Comparison of ENCODE assay signal across 11 mouse cellular contexts in genomic region chr3:89999830-90000229, GRCm38 (mm10). TPM values are rescaled to one million over a fixed set of nuclear protein-coding genes. Genes with fewer than 3 reads are reported as not detected.
DNase-seq lines count a peak whose midpoint lies in the region; ATAC-seq and TF ChIP-seq lines count a peak whose summit lies in the region.
"Had no signal": no experiment of that assay in that cellular context is flagged by ENCODE, and none has a peak within 500 bp of the region (broad histone marks: within the 10 kb centered on the region; RNA-seq: fewer than 3 reads in every experiment).

No protein-coding gene starts in this region.

- H3K27ac ChIP-seq in intestine, embryonic 14.5 days (ENCODE audit: low read depth) = peak overlapping the region; percentile 87
- H3K27ac ChIP-seq in intestine, postnatal 0 days (ENCODE audit: low read depth, low read length) = no peak overlapping the region
- H3K27ac ChIP-seq in embryonic facial prominence, embryonic 11.5 days (replicated peaks; ENCODE audit: low read depth, low read length) = peak overlapping the region; percentile 85
- peak overlapping the region; percentile 84 for H3K27ac ChIP-seq in liver, embryonic 13.5 days

- no peaks in the 10 kb centered on the region for H3K27me3 ChIP-seq in intestine, embryonic 14.5 days (replicated peaks; ENCODE audit: control insufficient read depth, insufficient read depth, low read length)
- H3K27me3 ChIP-seq in intestine, postnatal 0 days (replicated peaks; ENCODE audit: control insufficient read depth, insufficient read depth, low read length) = no peaks in the 10 kb centered on the region
- no peaks in the 10 kb centered on the region for H3K27me3 ChIP-seq in embryonic facial prominence, embryonic 11.5 days (ENCODE audit: control insufficient read depth, insufficient read depth, low read length)
- H3K27me3 ChIP-seq in liver, embryonic 13.5 days = no peaks in the 10 kb centered on the region
- H3K27me3 ChIP-seq: forebrain, embryonic 15.5 days had no signal

- TF ChIP-seq CTCF in intestine, postnatal 0 days (IDR thresholded peaks at IDR 0.05; ENCODE audit: low read depth) = no peak

- DNase-seq in intestine, embryonic 14.5 days (ENCODE audit: low spot score) = no peak
- peak; percentile 77 for DNase-seq in A20 (ENCODE audit: low read depth, low spot score)
- DNase-seq in embryonic facial prominence, embryonic 11.5 days (ENCODE audit: low spot score) = no peak
- no peak for DNase-seq in liver, embryonic 13.5 days
- no peak for DNase-seq in cerebellum, postnatal 10 days
- DNase-seq: thymus, postnatal 36 days had no signal

- no peak overlapping the region for H3K4me3 ChIP-seq in intestine, embryonic 14.5 days (ENCODE audit: low read depth, low read length)
- no peak overlapping the region for H3K4me3 ChIP-seq in intestine, postnatal 0 days (ENCODE audit: low read depth, low read length)
- H3K4me3 ChIP-seq in embryonic facial prominence, embryonic 11.5 days (ENCODE audit: low read depth, low read length) = no peak overlapping the region
- peak overlapping the region; percentile 86; the same call in 1 of the 2 replicates for H3K4me3 ChIP-seq in liver, embryonic 13.5 days (replicated peaks)

- H3K4me2 ChIP-seq in intestine, embryonic 14.5 days (ENCODE audit: low read length) = no peak overlapping the region
- H3K4me2 ChIP-seq in intestine, postnatal 0 days (replicated peaks; ENCODE audit: low read depth) = no peak overlapping the region
- no peak overlapping the region; the same call in 1 of the 2 replicates for H3K4me2 ChIP-seq in embryonic facial prominence, embryonic 11.5 days (ENCODE audit: low read depth, low read length)
- peak overlapping the region; percentile 91 for H3K4me2 ChIP-seq in liver, embryonic 13.5 days

- no peak for ATAC-seq in intestine, embryonic 14.5 days (replicated peaks; ENCODE audit: low FRiP score, low TSS enrichment, low read depth)
- ATAC-seq in intestine, postnatal 0 days = no peak
- no peak for ATAC-seq in embryonic facial prominence, embryonic 11.5 days (replicated peaks; ENCODE audit: insufficient number of reproducible peaks, low FRiP score, low TSS enrichment, low read depth)
- no peak for ATAC-seq in liver, embryonic 13.5 days (ENCODE audit: low read depth)
- no peak for ATAC-seq in erythroid progenitor cell, adult 5-6 weeks (replicated peaks; ENCODE audit: low FRiP score, poor library complexity, severe bottlenecking)
- no peak for ATAC-seq in megakaryocyte-erythroid progenitor cell, adult 5-6 weeks (replicated peaks; ENCODE audit: low FRiP score, low TSS enrichment, poor library complexity, severe bottlenecking)
- ATAC-seq: forebrain, embryonic 15.5 days had no signal

- H3K9me3 ChIP-seq in intestine, embryonic 14.5 days (ENCODE audit: control insufficient read depth, low read length) = no peaks in the 10 kb centered on the region
- H3K9me3 ChIP-seq in intestine, postnatal 0 days (ENCODE audit: control insufficient read depth) = no peaks in the 10 kb centered on the region
- no peaks in the 10 kb centered on the region for H3K9me3 ChIP-seq in embryonic facial prominence, embryonic 11.5 days (replicated peaks; ENCODE audit: control insufficient read depth, low read length)
- no peaks in the 10 kb centered on the region for H3K9me3 ChIP-seq in liver, embryonic 13.5 days (replicated peaks)
- H3K9me3 ChIP-seq: forebrain, embryonic 15.5 days; heart, embryonic 10.5 days had no signal

- H3K4me1 ChIP-seq in intestine, embryonic 14.5 days (replicated peaks; ENCODE audit: control insufficient read depth, insufficient read depth, low read length) = peaks cover 8% of the 10 kb centered on the region
- no peaks in the 10 kb centered on the region for H3K4me1 ChIP-seq in intestine, postnatal 0 days (replicated peaks; ENCODE audit: control insufficient read depth, insufficient read depth, low read length)
- no peaks in the 10 kb centered on the region for H3K4me1 ChIP-seq in embryonic facial prominence, embryonic 11.5 days (ENCODE audit: control insufficient read depth, insufficient read depth, low read length)
- H3K4me1 ChIP-seq in liver, embryonic 13.5 days (replicated peaks) = peaks cover 24% of the 10 kb centered on the region

- H3K36me3 ChIP-seq in intestine, embryonic 14.5 days (ENCODE audit: control insufficient read depth, insufficient read depth, low read length) = peaks cover 68% of the 10 kb centered on the region
- peaks cover 20% of the 10 kb centered on the region for H3K36me3 ChIP-seq in intestine, postnatal 0 days (ENCODE audit: control insufficient read depth, insufficient read depth)
- peaks cover 3% of the 10 kb centered on the region for H3K36me3 ChIP-seq in embryonic facial prominence, embryonic 11.5 days (replicated peaks; ENCODE audit: control insufficient read depth, insufficient read depth, low read depth, low read length)
- peaks cover 40% of the 10 kb centered on the region for H3K36me3 ChIP-seq in liver, embryonic 13.5 days

- no peak overlapping the region for H3K9ac ChIP-seq in intestine, embryonic 14.5 days (ENCODE audit: low read length)
- no peak overlapping the region for H3K9ac ChIP-seq in intestine, postnatal 0 days (ENCODE audit: low read depth, low read length)
- H3K9ac ChIP-seq in embryonic facial prominence, embryonic 11.5 days (replicated peaks; ENCODE audit: low read length) = no peak overlapping the region
- H3K9ac ChIP-seq in liver, embryonic 13.5 days = 0 out of 2 replicates have a peak overlapping the region, but pooled peaks have one; percentile 88

- 82% methylated on average over 4 of the region's 4 CpGs for whole genome bisulfite sequencing in intestine, embryonic 14.5 days
- 75% methylated on average over 4 of the region's 4 CpGs for WGBS in intestine, postnatal 0 days
- WGBS in embryonic facial prominence, embryonic 11.5 days = 80% methylated on average over 4 of the region's 4 CpGs
- WGBS in liver, embryonic 13.5 days (ENCODE audit: insufficient replicate concordance) = 70% methylated on average over 4 of the region's 4 CpGs

RNA-seq across cellular contexts. Expression of gene Hax1, which starts 1.2 kb away (rescaled TPM):
- polyA plus RNA-seq in intestine, embryonic 14.5 days (2014; fragmentation: Nextera tagmentation; extraction: Ambion mirVana) = 121 and 126 TPM in 2 replicates
- polyA plus RNA-seq in intestine, postnatal 0 days (2015; fragmentation: Nextera tagmentation; extraction: Ambion mirVana) = 64.0 and 65.1 TPM in 2 replicates
- polyA plus RNA-seq in embryonic facial prominence, embryonic 11.5 days (2014; fragmentation: Nextera tagmentation; extraction: Ambion mirVana) = 201 and 207 TPM in 2 replicates
- polyA plus RNA-seq in liver, embryonic 13.5 days (2015; fragmentation: Nextera tagmentation; extraction: Ambion mirVana) = 130 and 137 TPM in 2 replicates
- 55.5 and 71.3 TPM in 2 replicates for total RNA-seq in erythroid progenitor cell, adult 5-6 weeks (2015; ENCODE audit: low replicate concordance)
- total RNA-seq in erythroid progenitor cell, adult 5-6 weeks (2017; ENCODE audit: low replicate concordance) = 41.2 and 68.0 TPM in 2 replicates
- 162 and 225 TPM in 2 replicates for total RNA-seq in megakaryocyte-erythroid progenitor cell, adult 5-6 weeks (2014; fragmentation: Nextera tagmentation)
- total RNA-seq in megakaryocyte-erythroid progenitor cell, adult 5-6 weeks (2017) = 72.2 and 78.6 TPM in 2 replicates

RNA-seq across cellular contexts. Expression of gene Atp8b2, which starts 36.5 kb away (rescaled TPM):
- polyA plus RNA-seq in intestine, embryonic 14.5 days (2014; fragmentation: Nextera tagmentation; extraction: Ambion mirVana) = 14.1 and 14.9 TPM in 2 replicates
- polyA plus RNA-seq in intestine, postnatal 0 days (2015; fragmentation: Nextera tagmentation; extraction: Ambion mirVana) = 2.4 TPM in 2 replicates
- 10.6 and 10.7 TPM in 2 replicates for polyA plus RNA-seq in embryonic facial prominence, embryonic 11.5 days (2014; fragmentation: Nextera tagmentation; extraction: Ambion mirVana)
- 1.4 and 2.2 TPM in 2 replicates for polyA plus RNA-seq in liver, embryonic 13.5 days (2015; fragmentation: Nextera tagmentation; extraction: Ambion mirVana)
- total RNA-seq in erythroid progenitor cell, adult 5-6 weeks (2015; ENCODE audit: low replicate concordance) = 1.8 TPM in 1 of 2 replicates, not detected in the other
- 1.2 and 2.1 TPM in 2 replicates for total RNA-seq in erythroid progenitor cell, adult 5-6 weeks (2017; ENCODE audit: low replicate concordance)
- 4.6 and 9.4 TPM in 2 replicates for total RNA-seq in megakaryocyte-erythroid progenitor cell, adult 5-6 weeks (2014; fragmentation: Nextera tagmentation)
- 7.8 and 12.8 TPM in 2 replicates for total RNA-seq in megakaryocyte-erythroid progenitor cell, adult 5-6 weeks (2017)

RNA-seq across cellular contexts. Expression of gene 4933434E20Rik, which starts 51.6 kb away (rescaled TPM):
- 166 and 175 TPM in 2 replicates for polyA plus RNA-seq in intestine, embryonic 14.5 days (2014; fragmentation: Nextera tagmentation; extraction: Ambion mirVana)
- 128 and 130 TPM in 2 replicates for polyA plus RNA-seq in intestine, postnatal 0 days (2015; fragmentation: Nextera tagmentation; extraction: Ambion mirVana)
- 171 and 176 TPM in 2 replicates for polyA plus RNA-seq in embryonic facial prominence, embryonic 11.5 days (2014; fragmentation: Nextera tagmentation; extraction: Ambion mirVana)
- 99.3 and 110 TPM in 2 replicates for polyA plus RNA-seq in liver, embryonic 13.5 days (2015; fragmentation: Nextera tagmentation; extraction: Ambion mirVana)
- 26.3 and 51.6 TPM in 2 replicates for total RNA-seq in erythroid progenitor cell, adult 5-6 weeks (2015; ENCODE audit: low replicate concordance)
- total RNA-seq in erythroid progenitor cell, adult 5-6 weeks (2017; ENCODE audit: low replicate concordance) = 28.5 and 29.4 TPM in 2 replicates
- 47.5 and 67.7 TPM in 2 replicates for total RNA-seq in megakaryocyte-erythroid progenitor cell, adult 5-6 weeks (2014; fragmentation: Nextera tagmentation)
- 42.7 and 55.0 TPM in 2 replicates for total RNA-seq in megakaryocyte-erythroid progenitor cell, adult 5-6 weeks (2017)

RNA-seq across cellular contexts. Expression of gene Ubap2l, which starts 52.6 kb away (rescaled TPM):
- polyA plus RNA-seq in intestine, embryonic 14.5 days (2014; fragmentation: Nextera tagmentation; extraction: Ambion mirVana) = 214 and 227 TPM in 2 replicates
- 112 and 117 TPM in 2 replicates for polyA plus RNA-seq in intestine, postnatal 0 days (2015; fragmentation: Nextera tagmentation; extraction: Ambion mirVana)
- 221 and 227 TPM in 2 replicates for polyA plus RNA-seq in embryonic facial prominence, embryonic 11.5 days (2014; fragmentation: Nextera tagmentation; extraction: Ambion mirVana)
- 72.2 and 91.6 TPM in 2 replicates for polyA plus RNA-seq in liver, embryonic 13.5 days (2015; fragmentation: Nextera tagmentation; extraction: Ambion mirVana)
- 157 and 197 TPM in 2 replicates for total RNA-seq in erythroid progenitor cell, adult 5-6 weeks (2015; ENCODE audit: low replicate concordance)
- 107 and 126 TPM in 2 replicates for total RNA-seq in erythroid progenitor cell, adult 5-6 weeks (2017; ENCODE audit: low replicate concordance)
- 319 and 326 TPM in 2 replicates for total RNA-seq in megakaryocyte-erythroid progenitor cell, adult 5-6 weeks (2014; fragmentation: Nextera tagmentation)
- 151 and 159 TPM in 2 replicates for total RNA-seq in megakaryocyte-erythroid progenitor cell, adult 5-6 weeks (2017)
